12 mouse cellular contexts compared by ENCODE assay signal in the genomic region with DNA sequence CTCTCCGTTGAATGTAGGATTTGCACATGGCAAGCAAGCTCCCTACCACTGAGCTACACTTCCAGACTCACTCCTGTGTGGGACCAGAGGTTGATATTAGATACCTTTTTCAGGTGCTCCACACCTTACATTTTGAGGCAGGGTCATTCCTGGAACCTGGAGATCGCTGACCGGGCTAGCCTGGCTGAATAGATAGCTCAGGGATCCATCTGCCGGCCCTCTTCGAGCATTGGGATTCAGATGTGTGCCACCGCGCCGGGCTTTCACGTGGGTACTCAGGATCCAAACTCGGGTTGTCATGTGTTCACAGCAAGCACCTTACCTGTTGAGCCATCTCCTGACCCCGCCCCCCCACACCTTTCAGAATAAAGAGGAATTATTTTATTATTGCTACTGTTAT.
"Had no signal": no experiment of that assay in that cellular context is flagged by ENCODE, and none has a peak within 500 bp of the region (broad histone marks: within the 10 kb centered on the region; RNA-seq: fewer than 3 reads in every experiment).

No protein-coding gene starts in this region.

- DNase-seq: retina, postnatal 1 day; right cerebral cortex, adult 18-20 months; right cerebral cortex, postnatal 14 days; right cerebral cortex, postnatal 25 days; right cerebral cortex, postnatal 4 days; spleen, adult 18-20 months; thymus, adult 18-20 months; thymus, adult 2 months; thymus, postnatal 14 days; thymus, postnatal 25 days; thymus, postnatal 36 days; thymus, postnatal 4 days had no signal
